Mouse (Mus musculus) G1E-ER4 (cell line): ENCODE measurements around the gene Wdtc1. TPM values are rescaled to one million over a fixed set of nuclear protein-coding genes. Genes with fewer than 3 reads are reported as not detected.

Source experiments
- GATA1 ChIP-seq: IDR thresholded peaks from one replicate; pipeline ENCODE4 v1.8.0; 2012; ENCODE audit warnings: low read length, inconsistent platforms
- polyA plus RNA-seq: library from polyadenylated mRNA; stranded (reverse); fragments of >175 nt; gene quantifications from 2 replicates; pipeline ENCODE4 v1.2.3, GENCODE M21; 2012

Gene Wdtc1
- polyA plus RNA-seq, 1 experiment, result 63.0 TPM

DNA sequence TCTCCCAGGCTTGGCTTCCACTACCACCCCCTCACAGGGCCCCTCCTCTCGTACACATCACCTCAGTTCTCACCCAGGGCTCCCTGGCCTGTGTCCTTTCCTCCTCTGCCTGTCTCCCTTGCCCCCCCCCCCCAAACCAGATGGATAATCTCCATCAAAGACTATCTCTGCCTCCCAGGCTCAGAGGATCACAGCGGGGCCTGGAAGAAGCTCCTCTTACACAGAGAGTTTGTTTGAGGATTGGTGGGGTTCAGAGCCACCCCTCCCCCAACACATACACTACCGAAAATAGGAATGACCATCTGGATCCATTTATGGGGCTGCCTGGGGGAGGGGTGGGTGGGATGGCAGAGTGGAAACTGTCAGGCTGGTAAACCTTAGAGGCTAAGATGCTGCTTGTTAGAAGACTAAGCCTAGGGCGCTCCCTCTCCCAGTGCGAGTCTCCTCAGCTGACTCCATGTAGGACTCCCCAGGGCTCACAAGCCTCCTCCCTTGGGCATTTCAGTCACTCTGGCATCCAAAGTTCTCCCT lies 71.3 kb downstream of the Wdtc1 start:
- TF ChIP-seq GATA1, result no peak

GRCm38 (mm10) chr4:133281513-133281912 lies 71.8 kb downstream of the Wdtc1 start:
- no peak for TF ChIP-seq GATA1

DNA sequence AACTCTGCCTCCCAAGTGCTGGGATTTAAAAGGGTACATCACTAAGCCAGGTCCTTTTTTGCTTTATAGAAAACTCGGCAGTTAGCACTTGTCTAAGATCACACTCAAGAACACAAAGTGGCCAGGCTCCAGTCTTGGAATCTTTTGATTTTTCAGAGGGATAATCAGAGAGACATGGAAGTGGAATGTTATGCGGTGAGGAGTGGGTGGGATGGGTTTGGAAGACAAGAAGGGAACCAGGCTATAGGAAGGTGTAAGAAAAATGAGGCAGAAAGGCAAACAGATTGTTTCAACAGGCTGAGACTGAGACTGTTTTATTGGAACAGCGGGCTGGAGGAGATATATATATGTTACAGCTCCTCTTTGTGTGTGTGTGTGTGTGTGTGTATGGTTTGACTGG lies 74.8 kb downstream of the Wdtc1 start:
- no peak for TF ChIP-seq GATA1

DNA sequence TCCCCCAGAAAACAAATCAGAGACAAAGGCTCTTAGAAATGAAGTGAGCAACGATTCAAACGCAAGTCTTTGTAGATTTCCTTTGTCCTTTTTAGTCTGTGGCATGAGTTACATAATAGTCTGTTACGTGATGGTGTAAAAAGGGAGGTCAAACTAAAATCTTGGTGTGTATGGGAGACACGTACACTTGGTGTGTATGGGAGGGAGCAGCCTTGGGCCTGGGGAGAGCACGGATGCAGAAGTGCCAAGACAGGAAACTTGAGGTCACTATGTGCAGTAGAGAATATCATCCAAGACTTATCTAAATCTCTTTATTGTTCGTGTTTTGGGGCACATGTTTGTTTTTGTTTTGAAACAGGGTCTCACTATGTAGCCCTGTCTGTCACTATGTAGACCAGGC lies 75.2 kb downstream of the Wdtc1 start:
- TF ChIP-seq GATA1, result no peak

- no peak for TF ChIP-seq GATA1
These were observed 75.9 kb downstream of the Wdtc1 start, which contains the start of gene Tmem222 for GRCm38 (mm10) chr4:133277104-133278026. Gene Tmem222 (minus strand): TSS chr4:133277792.

GRCm38 (mm10) chr4:133270929-133271328 lies 82.4 kb downstream of the Wdtc1 start:
- TF ChIP-seq GATA1, result no peak

- no peak for TF ChIP-seq GATA1
These were observed 83.7 kb downstream of the Wdtc1 start for GRCm38 (mm10) chr4:133269596-133269995.

DNA sequence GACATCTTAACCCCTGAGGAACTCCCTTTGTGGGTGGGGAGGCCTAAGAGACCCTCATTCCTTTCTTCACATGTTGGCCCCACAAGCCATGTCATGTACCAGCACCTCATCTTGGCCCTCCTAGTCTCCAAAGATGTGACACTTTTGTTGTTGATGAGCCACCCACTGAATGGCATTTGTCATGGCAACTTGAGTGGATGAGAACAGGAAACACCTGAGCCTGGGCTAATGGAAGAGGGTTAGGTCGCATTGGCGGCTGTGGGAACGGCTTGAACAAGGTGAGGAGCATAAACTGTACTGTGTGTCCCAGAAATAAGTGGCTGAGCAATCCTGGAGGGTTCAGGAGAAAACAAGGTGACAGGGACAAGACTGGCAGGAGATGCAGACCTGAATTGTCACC lies 84.3 kb downstream of the Wdtc1 start:
- TF ChIP-seq GATA1, result no peak

GRCm38 (mm10) chr4:133266248-133266880 lies 86.9 kb downstream of the Wdtc1 start:
- no peak for TF ChIP-seq GATA1

- TF ChIP-seq GATA1, result no peak
These were observed 87.5 kb downstream of the Wdtc1 start for GRCm38 (mm10) chr4:133265759-133266158.

GRCm38 (mm10) chr4:133265297-133265696 lies 88.0 kb downstream of the Wdtc1 start:
- TF ChIP-seq GATA1, result no peak

GRCm38 (mm10) chr4:133264559-133264958 lies 88.7 kb downstream of the Wdtc1 start:
- TF ChIP-seq GATA1, result no peak

DNA sequence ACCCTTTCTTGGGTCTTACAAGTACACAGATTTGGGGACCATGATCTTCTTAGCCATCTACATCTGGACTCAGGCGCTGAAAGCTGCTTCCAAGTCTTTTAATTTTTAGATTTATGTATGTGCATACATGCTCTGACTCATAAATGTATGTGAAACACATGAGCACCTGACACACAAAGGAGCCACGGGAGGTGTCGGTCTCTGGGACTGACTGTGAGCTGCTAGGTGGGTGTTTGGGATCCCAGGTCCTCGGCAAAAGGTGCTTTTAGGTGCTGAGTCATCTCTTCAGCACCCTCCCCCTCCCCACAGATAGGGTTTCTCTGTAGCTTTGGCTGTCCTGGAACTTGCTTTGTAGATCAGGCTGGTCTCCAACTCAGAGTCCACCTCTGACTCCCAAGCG lies 89.5 kb downstream of the Wdtc1 start:
- no peak for TF ChIP-seq GATA1

DNA sequence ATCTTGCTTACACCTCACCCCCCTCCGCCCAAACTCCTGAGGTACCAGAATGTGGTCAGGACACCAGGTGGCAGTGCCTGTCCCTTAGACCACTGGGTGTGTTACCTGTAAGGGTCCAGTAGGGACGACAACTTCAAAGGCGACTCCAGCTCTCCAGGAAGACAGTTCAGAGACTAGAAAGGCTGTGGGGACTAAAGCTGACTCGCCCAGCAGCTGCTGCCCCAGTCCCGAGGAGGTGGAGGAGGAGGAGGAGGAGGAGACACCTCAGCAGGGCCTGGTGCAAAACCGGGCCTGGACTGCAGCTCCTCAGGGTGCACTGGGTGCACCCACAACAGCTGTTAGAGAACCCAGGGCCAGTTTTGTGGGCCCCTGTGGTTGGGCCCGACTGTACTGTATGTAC lies 90.4 kb downstream of the Wdtc1 start, which contains the start of gene Sytl1:
Sytl1 (minus strand) TSS at position 232 of the 400 bp plus-strand sequence.
- TF ChIP-seq GATA1, result no peak

- no peak for TF ChIP-seq GATA1
These were observed 90.9 kb downstream of the Wdtc1 start for GRCm38 (mm10) chr4:133262375-133262765.

DNA sequence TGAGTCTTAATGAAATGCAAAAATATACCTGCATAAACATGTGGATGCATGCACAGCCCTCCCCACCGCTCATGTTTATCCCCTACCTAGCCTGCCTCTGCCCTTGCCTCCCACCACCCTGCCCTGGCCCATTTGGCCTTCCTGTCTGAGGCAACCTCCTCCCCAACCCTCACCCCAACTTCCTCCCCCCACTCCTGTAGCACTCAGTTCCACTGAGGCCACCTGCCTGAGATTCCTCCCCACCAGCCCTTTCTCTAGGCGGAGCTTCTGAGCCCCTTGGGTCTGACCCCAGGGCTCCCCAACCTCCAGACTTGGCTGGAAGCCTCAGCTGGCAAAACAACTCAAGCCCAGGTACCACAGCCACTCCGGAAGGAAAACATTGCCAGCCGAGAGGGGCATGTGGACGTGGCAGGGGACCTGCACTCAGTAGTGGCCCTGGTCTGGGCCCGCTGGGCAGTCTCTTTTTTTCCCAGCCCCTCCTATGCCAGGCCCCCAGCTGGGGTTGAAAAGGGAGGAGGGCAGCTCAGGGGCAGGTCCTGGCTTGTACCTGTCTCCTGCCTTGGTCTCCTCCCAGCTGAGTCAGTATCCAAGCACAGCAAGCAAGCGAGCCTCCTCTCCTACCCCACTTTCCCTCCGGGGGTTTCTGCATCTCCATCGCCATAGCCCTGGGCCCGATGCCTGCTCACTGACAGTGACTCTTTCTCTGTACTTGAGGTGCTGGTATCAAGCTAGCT lies 91.5 kb downstream of the Wdtc1 start:
- no peak for TF ChIP-seq GATA1
